Mouse (Mus musculus) heart, adult 18-20 months (tissue): Measurements from ENCODE around the gene Dohh. TPM values are rescaled to one million over a fixed set of nuclear protein-coding genes. Genes with fewer than 3 reads are reported as not detected.
A peak's percentile ranks its signal among the peaks of the same experiment; 100 is the strongest.

Experiments used
- DNase-seq, 2 experiments: peaks; one replicate each; pipeline ENCODE4 v3.0.0; 2021 to 2022; ENCODE audit warnings: mixed read lengths in 1 of 2
- microRNA-seq, 2 experiments: library from miRNA; unstranded; fragments of <30 nt; microRNA quantifications; one replicate each; pipeline ENCODE4 v1.2.0; 2022
- total RNA-seq, 2 experiments: library from RNA; stranded (reverse); gene quantifications; 2 replicates each; pipeline ENCODE4 v1.2.3; 2021

Gene Dohh
- total RNA-seq, 2 experiments from 2014 or later, result 49.9 to 59.6 TPM

- DNase-seq, result peak; percentile 70 to 77
These were observed 46.8 kb downstream of the Dohh start for GRCm38 (mm10) chr10:81430831-81431525.

- peak; percentile 39 for DNase-seq
These were observed 47.4 kb downstream of the Dohh start for GRCm38 (mm10) chr10:81431526-81432168.

GRCm38 (mm10) chr10:81432169-81432867 is 48.1 kb downstream of the Dohh start:
- no peak for DNase-seq

GRCm38 (mm10) chr10:81432868-81433262 is 48.6 kb downstream of the Dohh start:
- DNase-seq, result peak; percentile 95 to 98

- DNase-seq, result peak; percentile 60 to 75
These were observed 49.5 kb downstream of the Dohh start for GRCm38 (mm10) chr10:81433541-81434289.

- peak; percentile 27 to 28 for DNase-seq
These were observed 50.4 kb downstream of the Dohh start for GRCm38 (mm10) chr10:81434361-81435263.

- peak; percentile 82 to 84 for DNase-seq
These were observed 51.2 kb downstream of the Dohh start for GRCm38 (mm10) chr10:81435436-81435835.

Small RNAs within 50 kb of the gene (microRNA-seq; reads per million reads assigned to microRNA genes)
- 0 to 0.54 reads per million in 2 experiments for gene Mir1191b
- 0 to 1.6 reads per million in 2 experiments for gene Mir6913

Other genes with a start within 250 kb of the Dohh start
- gene Zbtb7a, start 249.2 kb upstream of the Dohh start, total RNA-seq, result 10 to 100 TPM; 33.8 to 34.9 TPM
- 10 to 100 TPM; 16.5 to 16.9 TPM for gene Pias4, start 216.5 kb upstream of the Dohh start, total RNA-seq
- 1,000 to 10,000 TPM; 1,062 to 1,185 TPM for gene Eef2, start 207.8 kb upstream of the Dohh start, total RNA-seq
- 10 to 100 TPM; 29.9 to 34.5 TPM for gene Dapk3, start 201.4 kb upstream of the Dohh start, total RNA-seq
- gene 4930442H23Rik, start 200.6 kb upstream of the Dohh start, total RNA-seq, result not detected
- 1 to 10 TPM; 7.1 to 8.8 TPM for gene Nmrk2, start 182.4 kb upstream of the Dohh start, total RNA-seq
- gene Atcay, start 153.6 kb upstream of the Dohh start, total RNA-seq, result not detected
- 1 to 10 TPM; 2.3 to 2.5 TPM for gene Zfr2, start 151.3 kb upstream of the Dohh start, total RNA-seq
- under 1 TPM; 0.42 to 0.87 TPM for gene Matk, start 131.5 kb upstream of the Dohh start, total RNA-seq
- gene Mrpl54, start 117.5 kb upstream of the Dohh start, total RNA-seq, result 10 to 100 TPM; 85.7 to 89.6 TPM
- gene Apba3, start 117.5 kb upstream of the Dohh start, total RNA-seq, result 100 to 1,000 TPM in 1 of 2 experiments, 10 to 100 TPM in 1; 85.9 to 110 TPM
- gene Tjp3, start 92.8 kb upstream of the Dohh start, total RNA-seq, result under 1 TPM in 1 of 2 experiments, not detected in 1; 0.87 TPM
- gene Pip5k1c, start 91.5 kb upstream of the Dohh start, total RNA-seq, result 10 to 100 TPM; 23.1 to 25.6 TPM
- gene Cactin, start 63.3 kb upstream of the Dohh start, total RNA-seq, result 10 to 100 TPM; 14.6 to 15.8 TPM
- gene Tbxa2r, start 55.7 kb upstream of the Dohh start, total RNA-seq, result 1 to 10 TPM; 2.5 to 2.7 TPM
- gene Gipc3, start 41.2 kb upstream of the Dohh start, total RNA-seq, result 1 to 10 TPM; 3.4 to 4.7 TPM
- gene Hmg20b, start 33.9 kb upstream of the Dohh start, total RNA-seq, result 10 to 100 TPM; 57.1 to 62.2 TPM
- 10 to 100 TPM; 11.0 to 12.7 TPM for gene Mfsd12, start 26.9 kb upstream of the Dohh start, total RNA-seq
- under 1 TPM; 0.45 to 0.51 TPM for gene 4930404N11Rik, start 18.6 kb upstream of the Dohh start, total RNA-seq
- 10 to 100 TPM; 27.6 to 35.6 TPM for gene Fzr1, start 5.9 kb upstream of the Dohh start, total RNA-seq
- gene Gm48551, start within 50 bp of the Dohh start, total RNA-seq, result 1 to 10 TPM in 1 of 2 experiments, under 1 TPM in 1; 0.65 to 2.3 TPM
- under 1 TPM in 1 of 2 experiments, not detected in 1; 0.51 TPM for gene Gm48552, start 4.6 kb downstream of the Dohh start, total RNA-seq
- gene Smim24, start 8.6 kb downstream of the Dohh start, total RNA-seq, result 1 to 10 TPM; 1.9 to 2.2 TPM
- 10 to 100 TPM; 91.0 to 93.4 TPM for gene Nfic, start 71.2 kb downstream of the Dohh start, total RNA-seq
- under 1 TPM; 0.17 to 0.21 TPM for gene Celf5, start 98.3 kb downstream of the Dohh start, total RNA-seq
- 10 to 100 TPM; 61.9 to 64.3 TPM for gene Ncln, start 112.0 kb downstream of the Dohh start, total RNA-seq
- 1 to 10 TPM; 1.2 to 2.8 TPM for gene S1pr4, start 115.7 kb downstream of the Dohh start, total RNA-seq
- gene Gna15, start 139.8 kb downstream of the Dohh start, total RNA-seq, result 1 to 10 TPM; 1.4 to 1.5 TPM
- gene Gna11, start 160.8 kb downstream of the Dohh start, total RNA-seq, result 10 to 100 TPM; 47.8 to 49.8 TPM
- gene Aes, start 175.1 kb downstream of the Dohh start, total RNA-seq, result 1,000 to 10,000 TPM; 1,011 to 1,083 TPM
- 1 to 10 TPM; 4.7 to 7.1 TPM for gene Tle2, start 190.1 kb downstream of the Dohh start, total RNA-seq
- 10 to 100 TPM in 1 of 2 experiments, 1 to 10 TPM in 1; 7.9 to 11.1 TPM for gene Tle6, start 216.6 kb downstream of the Dohh start, total RNA-seq
- gene BC025920, start 221.8 kb downstream of the Dohh start, total RNA-seq, result 1 to 10 TPM; 2.6 TPM
- gene Sirt6, start 243.4 kb downstream of the Dohh start, total RNA-seq, result 1 to 10 TPM; 5.6 to 6.3 TPM
- gene Ankrd24, start 244.1 kb downstream of the Dohh start, total RNA-seq, result 10 to 100 TPM in 1 of 2 experiments, 1 to 10 TPM in 1; 7.5 to 10.3 TPM